Mouse (Mus musculus) kidney, postnatal 0 days (tissue): ENCODE data around the gene Scmh1. TPM values are rescaled to one million over a fixed set of nuclear protein-coding genes. Genes with fewer than 3 reads are reported as not detected.
A peak's percentile ranks its signal among the peaks of the same experiment; 100 is the strongest.

ENCODE experiments used
- ATAC-seq: fragments of 200-750 bp; cut with Nextera tagmentation; replicated peaks from 2 replicates; pipeline ENCODE4 v1.8.0; 2017; ENCODE audit warnings: low read depth, moderate number of reproducible peaks, moderate TSS enrichment, moderate library complexity; ENCODE audit not compliant: low FRiP score
- DNase-seq: peaks from one replicate; pipeline ENCODE4 v3.0.0-alpha.2; 2016; ENCODE audit warnings: low spot score
- H3K27ac ChIP-seq: fragments of 300-500 bp; sonication (generic); 2 replicates; pipeline ENCODE4 v1.5.1; 2014; ENCODE audit warnings: mild to moderate bottlenecking
- H3K27me3 ChIP-seq: fragments of 300-500 bp; sonication (generic); 2 replicates; pipeline ENCODE4 v1.6.1; 2014; ENCODE audit warnings: low read length, mixed read lengths; ENCODE audit not compliant: insufficient read depth
- H3K36me3 ChIP-seq: fragments of 300-500 bp; sonication (generic); 2 replicates; pipeline ENCODE4 v1.6.1; 2014; ENCODE audit warnings: low read length, mixed read lengths; ENCODE audit not compliant: insufficient read depth
- H3K4me1 ChIP-seq: fragments of 300-500 bp; sonication (generic); replicated peaks from 2 replicates; pipeline ENCODE4 v1.6.1; 2014; ENCODE audit warnings: antibody characterized with exemption, low read length, mixed read lengths; ENCODE audit not compliant: insufficient read depth
- H3K4me2 ChIP-seq: fragments of 300-500 bp; sonication (generic); 2 replicates; pipeline ENCODE4 v1.6.1; 2014; ENCODE audit warnings: mild to moderate bottlenecking, low read length, moderate library complexity, mixed read lengths
- H3K4me3 ChIP-seq: fragments of 300-500 bp; sonication (generic); replicated peaks from 2 replicates; pipeline ENCODE4 v1.5.1; 2014; ENCODE audit warnings: low read depth, low read length
- H3K9ac ChIP-seq: fragments of 300-500 bp; sonication (generic); 2 replicates; pipeline ENCODE4 v1.6.1; 2014; ENCODE audit warnings: low read depth, low read length
- H3K9me3 ChIP-seq: fragments of 300-500 bp; sonication (generic); replicated peaks from 2 replicates; pipeline ENCODE4 v1.6.1; 2016; ENCODE audit warnings: low read length, inconsistent platforms, mixed read lengths
- CTCF ChIP-seq: IDR thresholded peaks from 2 replicates; pipeline ENCODE4 v1.5.1; 2016; ENCODE audit warnings: antibody characterized with exemption, low read depth, mild to moderate bottlenecking, moderate library complexity
- WGBS: fragments of 180-500 bp; shearing (Covaris S2); extraction: QIAGEN DNeasy Blood & Tissue Kit; methylation state at CpG from one replicate; pipeline ENCODE4 v1.1.7; 2014; 5-methylcytosine and 5-hydroxymethylcytosine counted together
- polyA plus RNA-seq: library from polyadenylated mRNA; unstranded; fragments of >200 nt; fragmentation: Nextera tagmentation; extraction: Ambion mirVana; gene quantifications from 2 replicates; pipeline ENCODE4 v1.2.1, GENCODE M21; 2015

Scmh1 gene
- polyA plus RNA-seq, 1 experiment from 2014 or later = 26.1 TPM

GRCm38 (mm10) chr4:120420685-120421084 is 15.6 kb downstream of the Scmh1 start:
- Histone ChIP-seq H3K27me3 (no peaks in the 10 kb centered on the region), H3K27ac (no peak overlapping the region), H3K4me3 (no peak overlapping the region), H3K36me3 (no peaks in the 10 kb centered on the region), H3K9ac (no peak overlapping the region), H3K4me2 (no peak overlapping the region), H3K4me1 (0 out of 2 replicates have a peak, but pooled peaks cover 7% of the 10 kb centered on the region), H3K9me3 (no peaks in the 10 kb centered on the region)
- no peak for TF ChIP-seq CTCF
- peak; percentile 49 for ATAC-seq
- peak; percentile 81 for DNase-seq

GRCm38 (mm10) chr4:120430601-120431000 is 25.5 kb downstream of the Scmh1 start:
- no peak overlapping the region for H3K4me2 ChIP-seq

GRCm38 (mm10) chr4:120432599-120433373 is 27.7 kb downstream of the Scmh1 start:
- H3K36me3 ChIP-seq = no peaks in the 10 kb centered on the region
- no peak overlapping the region for H3K4me3 ChIP-seq
- H3K4me2 ChIP-seq = no peak overlapping the region
- DNase-seq (no peak), ATAC-seq (no peak)
- no peaks in the 10 kb centered on the region for H3K4me1 ChIP-seq
- H3K9me3 ChIP-seq = no peaks in the 10 kb centered on the region
- H3K27ac ChIP-seq = no peak overlapping the region
- H3K9ac ChIP-seq = no peak overlapping the region
- 69% methylated on average over 11 of the region's 11 CpGs for WGBS
- TF ChIP-seq CTCF = no peak
- H3K27me3 ChIP-seq = no peaks in the 10 kb centered on the region

More at GRCm38 (mm10) chr4:120430601-120431000, 25.5 kb downstream of the Scmh1 start:
- Histone ChIP-seq H3K27ac (no peak overlapping the region), H3K36me3 (no peaks in the 10 kb centered on the region), H3K27me3 (no peaks in the 10 kb centered on the region), H3K9ac (no peak overlapping the region), H3K4me1 (no peaks in the 10 kb centered on the region), H3K4me3 (no peak overlapping the region), H3K9me3 (no peaks in the 10 kb centered on the region)
- ATAC-seq (no peak), DNase-seq (no peak)
- no peak for TF ChIP-seq CTCF

GRCm38 (mm10) chr4:120461741-120462140 is 56.7 kb downstream of the Scmh1 start:
- no peak overlapping the region for H3K9ac ChIP-seq
- no peaks in the 10 kb centered on the region for H3K4me1 ChIP-seq
- H3K27ac ChIP-seq = no peak overlapping the region
- no peak overlapping the region for H3K4me2 ChIP-seq
- H3K36me3 ChIP-seq = 0 out of 2 replicates have a peak, but pooled peaks cover 2% of the 10 kb centered on the region
- no peak for ATAC-seq
- TF ChIP-seq CTCF = no peak
- WGBS = 75% methylated on average over 4 of the region's 4 CpGs
- no peaks in the 10 kb centered on the region for H3K27me3 ChIP-seq
- no peak for DNase-seq
- no peak overlapping the region for H3K4me3 ChIP-seq
- no peaks in the 10 kb centered on the region for H3K9me3 ChIP-seq

- DNase-seq = no peak
- ATAC-seq = no peak
- no peak for TF ChIP-seq CTCF
- Histone ChIP-seq H3K27ac (no peak overlapping the region), H3K9me3 (no peaks in the 10 kb centered on the region), H3K9ac (no peak overlapping the region), H3K4me1 (no peaks in the 10 kb centered on the region), H3K4me2 (no peak overlapping the region), H3K4me3 (no peak overlapping the region), H3K27me3 (no peaks in the 10 kb centered on the region), H3K36me3 (0 out of 2 replicates have a peak, but pooled peaks cover 9% of the 10 kb centered on the region)
- 96% methylated on average over 2 of the region's 2 CpGs for WGBS
Measured at GRCm38 (mm10) chr4:120472946-120473345, 67.9 kb downstream of the Scmh1 start.

GRCm38 (mm10) chr4:120487707-120488106 is 82.6 kb downstream of the Scmh1 start:
- 41% methylated on average over 1 of the region's 1 CpGs for WGBS
- Histone ChIP-seq H3K36me3 (peaks cover 8% of the 10 kb centered on the region; the same call in 1 of the 2 replicates), H3K9ac (no peak overlapping the region), H3K27me3 (no peaks in the 10 kb centered on the region), H3K4me3 (no peak overlapping the region), H3K9me3 (no peaks in the 10 kb centered on the region), H3K27ac (no peak overlapping the region), H3K4me1 (peaks cover 3% of the 10 kb centered on the region; the same call in 1 of the 2 replicates), H3K4me2 (no peak overlapping the region)
- DNase-seq (peak; percentile 40), ATAC-seq (no peak)
- TF ChIP-seq CTCF = no peak
